Mouse (Mus musculus): ENCODE measurements around the gene Slc38a9.

- TF ChIP-seq CTCF (IDR thresholded peaks at IDR 0.05; ENCODE audit: low read depth, low read length) = no peak
- TF ChIP-seq GATA1 (IDR thresholded peaks at IDR 0.05; ENCODE audit: borderline replicate concordance, low read length) = no peak
- TF ChIP-seq TAL1 (conservative IDR thresholded peaks at IDR 0.05; ENCODE audit: low read depth, low read length) = no peak
These were observed 111.1 kb downstream of the Slc38a9 start for GRCm38 (mm10) chr13:112771447-112772208.
